Mouse (Mus musculus): ENCODE measurements around the gene Tenm2. TPM values are rescaled to one million over a fixed set of nuclear protein-coding genes. Genes with fewer than 3 reads are reported as not detected.

Tenm2 gene
- total and polyA plus RNA-seq, 2 experiments from 2014 or later, result 41.8 to 91.3 TPM

GRCm38 (mm10) chr11:36486092-36486491 is 749.7 kb downstream of the Tenm2 start:
- Histone ChIP-seq H3K9me3 (ENCODE audit: low read length) (no peaks in the 10 kb centered on the region), H3K36me3 (ENCODE audit: insufficient read depth) (no peaks in the 10 kb centered on the region), H3K27ac (ENCODE audit: low read depth, low read length) (no peak overlapping the region), H3K4me2 (ENCODE audit: low read depth) (no peak overlapping the region), H3K27me3 (ENCODE audit: insufficient read depth, low read length) (no peaks in the 10 kb centered on the region), H3K4me3 (ENCODE audit: low read depth, low read length) (no peak overlapping the region), H3K9ac (no peak overlapping the region), H3K4me1 (ENCODE audit: insufficient read depth) (peaks cover 14% of the 10 kb centered on the region; the same call in 1 of the 2 replicates)
- DNase-seq (no peak), ATAC-seq (no peak)
- 71% methylated on average over 12 of the region's 12 CpGs for WGBS
- TF ChIP-seq CTCF (IDR thresholded peaks at IDR 0.05; ENCODE audit: low read depth), result no peak

GRCm38 (mm10) chr11:36484466-36485069 is 751.2 kb downstream of the Tenm2 start:
- H3K4me2 ChIP-seq (ENCODE audit: low read depth), result no peak overlapping the region
- no peak for TF ChIP-seq CTCF (IDR thresholded peaks at IDR 0.05; ENCODE audit: low read depth)
- no peak for DNase-seq
- 46% methylated on average over 8 of the region's 8 CpGs for WGBS
- peaks cover 18% of the 10 kb centered on the region; the same call in 1 of the 2 replicates for H3K4me1 ChIP-seq (ENCODE audit: insufficient read depth)
- H3K27ac ChIP-seq (ENCODE audit: low read depth, low read length), result no peak overlapping the region
- H3K9ac ChIP-seq, result no peak overlapping the region
- no peak overlapping the region for H3K4me3 ChIP-seq (ENCODE audit: low read depth, low read length)
- no peaks in the 10 kb centered on the region for H3K9me3 ChIP-seq (ENCODE audit: low read length)
- no peaks in the 10 kb centered on the region for H3K36me3 ChIP-seq (ENCODE audit: insufficient read depth)
- ATAC-seq, result no peak
- no peaks in the 10 kb centered on the region for H3K27me3 ChIP-seq (ENCODE audit: insufficient read depth, low read length)

GRCm38 (mm10) chr11:36482136-36482535 is 753.6 kb downstream of the Tenm2 start:
- Histone ChIP-seq H3K36me3 (ENCODE audit: insufficient read depth) (no peaks in the 10 kb centered on the region), H3K9me3 (ENCODE audit: low read length) (no peaks in the 10 kb centered on the region), H3K27ac (ENCODE audit: low read depth, low read length) (no peak overlapping the region), H3K4me3 (ENCODE audit: low read depth, low read length) (no peak overlapping the region), H3K9ac (no peak overlapping the region), H3K27me3 (ENCODE audit: insufficient read depth, low read length) (no peaks in the 10 kb centered on the region), H3K4me2 (ENCODE audit: low read depth) (no peak overlapping the region), H3K4me1 (ENCODE audit: insufficient read depth) (peaks cover 18% of the 10 kb centered on the region; the same call in 1 of the 2 replicates)
- 26% methylated on average over 8 of the region's 8 CpGs for WGBS
- TF ChIP-seq CTCF (IDR thresholded peaks at IDR 0.05; ENCODE audit: low read depth), result no peak
- DNase-seq, result no peak
- ATAC-seq, result peak; percentile 58

- 58% methylated on average over 7 of the region's 7 CpGs for WGBS
- no peaks in the 10 kb centered on the region for H3K27me3 ChIP-seq (ENCODE audit: insufficient read depth, low read length)
- no peak overlapping the region for H3K4me3 ChIP-seq (ENCODE audit: low read depth, low read length)
- TF ChIP-seq CTCF (IDR thresholded peaks at IDR 0.05; ENCODE audit: low read depth), result no peak
- no peaks in the 10 kb centered on the region for H3K36me3 ChIP-seq (ENCODE audit: insufficient read depth)
- no peak overlapping the region for H3K4me2 ChIP-seq (ENCODE audit: low read depth)
- no peak overlapping the region for H3K27ac ChIP-seq (ENCODE audit: low read depth, low read length)
- no peak overlapping the region for H3K9ac ChIP-seq
- ATAC-seq (no peak), DNase-seq (no peak)
- H3K9me3 ChIP-seq (ENCODE audit: low read length), result no peaks in the 10 kb centered on the region
- H3K4me1 ChIP-seq (ENCODE audit: insufficient read depth), result peaks cover 18% of the 10 kb centered on the region; the same call in 1 of the 2 replicates
These were observed 754.2 kb downstream of the Tenm2 start for GRCm38 (mm10) chr11:36481524-36481923.

- DNase-seq (no peak), ATAC-seq (no peak)
- Histone ChIP-seq H3K9me3 (ENCODE audit: low read length) (no peaks in the 10 kb centered on the region), H3K27me3 (ENCODE audit: insufficient read depth, low read length) (no peaks in the 10 kb centered on the region), H3K4me1 (ENCODE audit: insufficient read depth) (peaks cover 18% of the 10 kb centered on the region; the same call in 1 of the 2 replicates), H3K4me2 (ENCODE audit: low read depth) (no peak overlapping the region), H3K9ac (no peak overlapping the region), H3K36me3 (ENCODE audit: insufficient read depth) (no peaks in the 10 kb centered on the region), H3K4me3 (ENCODE audit: low read depth, low read length) (no peak overlapping the region), H3K27ac (ENCODE audit: low read depth, low read length) (no peak overlapping the region)
- TF ChIP-seq CTCF (IDR thresholded peaks at IDR 0.05; ENCODE audit: low read depth), result no peak
- 93% methylated on average over 5 of the region's 5 CpGs for WGBS
These were observed 754.7 kb downstream of the Tenm2 start for GRCm38 (mm10) chr11:36481086-36481485.

- Histone ChIP-seq H3K9ac (no peak overlapping the region), H3K4me2 (ENCODE audit: low read depth) (peak overlapping the region; percentile 3), H3K36me3 (ENCODE audit: insufficient read depth) (no peaks in the 10 kb centered on the region), H3K27me3 (ENCODE audit: insufficient read depth, low read length) (no peaks in the 10 kb centered on the region), H3K27ac (ENCODE audit: low read depth, low read length) (no peak overlapping the region), H3K4me3 (ENCODE audit: low read depth, low read length) (no peak overlapping the region), H3K4me1 (ENCODE audit: insufficient read depth) (peaks cover 17% of the 10 kb centered on the region), H3K9me3 (ENCODE audit: low read length) (no peaks in the 10 kb centered on the region)
- DNase-seq (peak; percentile 61), ATAC-seq (peak; percentile 74)
- no peak for TF ChIP-seq CTCF (IDR thresholded peaks at IDR 0.05; ENCODE audit: low read depth)
- WGBS, result 16% methylated on average over 9 of the region's 9 CpGs
These were observed 765.8 kb downstream of the Tenm2 start for GRCm38 (mm10) chr11:36469811-36470551.

- DNase-seq (no peak), ATAC-seq (no peak)
- Histone ChIP-seq H3K4me3 (ENCODE audit: low read depth, low read length) (no peak overlapping the region), H3K4me2 (ENCODE audit: low read depth) (no peak overlapping the region), H3K27ac (ENCODE audit: low read depth, low read length) (no peak overlapping the region), H3K4me1 (ENCODE audit: insufficient read depth) (peaks cover 8% of the 10 kb centered on the region), H3K9me3 (ENCODE audit: low read length) (no peaks in the 10 kb centered on the region), H3K27me3 (ENCODE audit: insufficient read depth, low read length) (no peaks in the 10 kb centered on the region), H3K36me3 (ENCODE audit: insufficient read depth) (no peaks in the 10 kb centered on the region), H3K9ac (no peak overlapping the region)
- WGBS, result 29% methylated on average over 6 of the region's 6 CpGs
- no peak for TF ChIP-seq CTCF (IDR thresholded peaks at IDR 0.05; ENCODE audit: low read depth)
These were observed 777.3 kb downstream of the Tenm2 start for GRCm38 (mm10) chr11:36458451-36458850.
